Mouse (Mus musculus) splenic B cell, adult 2 months (primary cell): Measurements from ENCODE around the gene Acyp1.
"Not testable (repeated sequence)": the region's sequence is repeated elsewhere in the genome, so short reads cannot be mapped to it uniquely, and the experiment has no call there.

Source experiments
- DNase-seq: peaks from one replicate; pipeline ENCODE4 v3.0.0-alpha.2; 2011; ENCODE audit warnings: low read depth, low spot score
- H3K27me3 ChIP-seq: 2 replicates; pipeline ENCODE4 v1.6.1; 2012; ENCODE audit warnings: mild to moderate bottlenecking, low read length, moderate library complexity, mixed read lengths; ENCODE audit not compliant: control insufficient read depth, poor library complexity, insufficient read depth, severe bottlenecking
- H3K36me3 ChIP-seq: 2 replicates; pipeline ENCODE4 v1.6.1; 2012; ENCODE audit warnings: mild to moderate bottlenecking, low read length, moderate library complexity, mixed read lengths; ENCODE audit not compliant: control insufficient read depth, poor library complexity, insufficient read depth, severe bottlenecking

Gene Acyp1

GRCm38 (mm10) chr12:85291541-85291940 is 3.3 kb upstream of the Acyp1 start:
- Histone ChIP-seq H3K27me3 (no peaks in the 10 kb centered on the region; the same call in 1 of the 2 replicates), H3K36me3 (no peaks in the 10 kb centered on the region)
- no peak for DNase-seq

GRCm38 (mm10) chr12:85290633-85291032 is 2.4 kb upstream of the Acyp1 start:
- Histone ChIP-seq H3K36me3 (no peaks in the 10 kb centered on the region), H3K27me3 (no peaks in the 10 kb centered on the region; the same call in 1 of the 2 replicates)
- no peak for DNase-seq

- no peak for DNase-seq
- H3K27me3 ChIP-seq: no peaks in the 10 kb centered on the region; the same call in 1 of the 2 replicates
- H3K36me3 ChIP-seq: no peaks in the 10 kb centered on the region
These were observed 1.1 kb upstream of the Acyp1 start for GRCm38 (mm10) chr12:85289157-85290000.

- DNase-seq: peak; percentile 92
- no peaks in the 10 kb centered on the region for H3K36me3 ChIP-seq
- no peaks in the 10 kb centered on the region; the same call in 1 of the 2 replicates for H3K27me3 ChIP-seq
These were observed 383 bp upstream of the Acyp1 start, which contains the start of gene Zc2hc1c for GRCm38 (mm10) chr12:85288486-85289156. Gene Zc2hc1c (plus strand): TSS chr12:85288591.

GRCm38 (mm10) chr12:85286941-85287340 is 1.3 kb downstream of the Acyp1 start:
- peak; percentile 61 for DNase-seq
- H3K36me3 ChIP-seq: no peaks in the 10 kb centered on the region
- H3K27me3 ChIP-seq: no peaks in the 10 kb centered on the region; the same call in 1 of the 2 replicates

GRCm38 (mm10) chr12:85284996-85285395 is 3.2 kb downstream of the Acyp1 start:
- DNase-seq: no peak

GRCm38 (mm10) chr12:85284331-85284730 is 3.9 kb downstream of the Acyp1 start:
- DNase-seq: peak; percentile 25
- Histone ChIP-seq H3K27me3 (no peaks in the 10 kb centered on the region), H3K36me3 (no peaks in the 10 kb centered on the region)

More at GRCm38 (mm10) chr12:85284996-85285395, 3.2 kb downstream of the Acyp1 start:
- H3K36me3 ChIP-seq: no peaks in the 10 kb centered on the region
- no peaks in the 10 kb centered on the region for H3K27me3 ChIP-seq

GRCm38 (mm10) chr12:85281756-85282155 is 6.5 kb downstream of the Acyp1 start:
- not testable (repeated sequence) for H3K27me3 ChIP-seq, H3K36me3 ChIP-seq, DNase-seq

- Histone ChIP-seq H3K27me3 (no peaks in the 10 kb centered on the region), H3K36me3 (no peaks in the 10 kb centered on the region)
- DNase-seq: no peak
These were observed 7.2 kb downstream of the Acyp1 start for GRCm38 (mm10) chr12:85280845-85281651.

GRCm38 (mm10) chr12:85280105-85280844 is 8.0 kb downstream of the Acyp1 start:
- H3K36me3 ChIP-seq: no peaks in the 10 kb centered on the region
- no peaks in the 10 kb centered on the region for H3K27me3 ChIP-seq
- peak; percentile 96 for DNase-seq

GRCm38 (mm10) chr12:85279396-85280080 is 8.7 kb downstream of the Acyp1 start:
- no peak for DNase-seq
- H3K27me3 ChIP-seq: no peaks in the 10 kb centered on the region

GRCm38 (mm10) chr12:85278919-85279318 is 9.3 kb downstream of the Acyp1 start:
- H3K36me3 ChIP-seq: no peaks in the 10 kb centered on the region
- no peaks in the 10 kb centered on the region for H3K27me3 ChIP-seq
- DNase-seq: no peak

More at GRCm38 (mm10) chr12:85279396-85280080, 8.7 kb downstream of the Acyp1 start:
- H3K36me3 ChIP-seq: no peaks in the 10 kb centered on the region

GRCm38 (mm10) chr12:85276273-85276672 is 12.0 kb downstream of the Acyp1 start:
- H3K27me3 ChIP-seq: no peaks in the 10 kb centered on the region
- H3K36me3 ChIP-seq: no peaks in the 10 kb centered on the region
- DNase-seq: no peak
